Mouse (Mus musculus): Measurements from ENCODE around the gene Limk2. TPM values are rescaled to one million over a fixed set of nuclear protein-coding genes. Genes with fewer than 3 reads are reported as not detected.

Gene Limk2
- polyA plus RNA-seq (2021; fragmentation: Nextera tagmentation): 25.6 and 32.3 TPM in 2 replicates
- long read RNA-seq, experiment 1, transcript Limk2-203 (15 exons, 3,693 nt): major isoform, 120 of 270 reads
- long read RNA-seq, experiment 1, transcript Limk2-201 (16 exons, 3,514 nt): minor isoform, 41 of 270 reads
- long read RNA-seq, experiment 1, partial matches to known transcripts: 44 of 270 reads
- long read RNA-seq, experiment 1, other reads (novel, unspliced or antisense): 64 of 270 reads
- long read RNA-seq, experiment 2, transcript Limk2-203 (15 exons, 3,693 nt): major isoform, 10 of 38 reads
- long read RNA-seq, experiment 2, partial matches to known transcripts: 15 of 38 reads
- long read RNA-seq, experiment 2, other reads (novel, unspliced or antisense): 9 of 38 reads

GRCm38 (mm10) chr11:3408997-3409732 lies at the start of gene Limk2:
Limk2 (minus strand) TSS chr11:3409189.

GRCm38 (mm10) chr11:3452167-3452639 lies 43.2 kb upstream of the Limk2 start, which contains the start of gene Rnf185:
Rnf185 (minus strand) TSS chr11:3452363.

GRCm38 (mm10) chr11:3329891-3330451 lies 79.0 kb downstream of the Limk2 start, which contains the start of gene Pik3ip1:
Pik3ip1 (plus strand) TSS chr11:3330401.

Other genes with a start within 250 kb of the Limk2 start
- 2.1 TPM in 2 replicates for gene Sfi1, start 215.7 kb downstream of the Limk2 start, polyA plus RNA-seq (2021; fragmentation: Nextera tagmentation)
- gene Eif4enif1, start 206.8 kb downstream of the Limk2 start, polyA plus RNA-seq (2021; fragmentation: Nextera tagmentation): 10.2 and 12.3 TPM in 2 replicates
- gene Drg1, start 142.8 kb downstream of the Limk2 start, polyA plus RNA-seq (2021; fragmentation: Nextera tagmentation): 111 and 143 TPM in 2 replicates
- 6.7 and 14.5 TPM in 2 replicates for gene Patz1, start 120.3 kb downstream of the Limk2 start, polyA plus RNA-seq (2021; fragmentation: Nextera tagmentation)
- 29.7 and 39.9 TPM in 2 replicates for gene Pik3ip1, start 78.8 kb downstream of the Limk2 start, polyA plus RNA-seq (2021; fragmentation: Nextera tagmentation)
- 19.2 and 20.9 TPM in 2 replicates for gene Rnf185, start 43.2 kb upstream of the Limk2 start, polyA plus RNA-seq (2021; fragmentation: Nextera tagmentation)
- gene Pla2g3, start 79.1 kb upstream of the Limk2 start, polyA plus RNA-seq (2021; fragmentation: Nextera tagmentation): 0.73 and 0.81 TPM in 2 replicates
- 13.9 and 20.3 TPM in 2 replicates for gene Inpp5j, start 95.6 kb upstream of the Limk2 start, polyA plus RNA-seq (2021; fragmentation: Nextera tagmentation)
- gene Selenom, start 105.5 kb upstream of the Limk2 start, polyA plus RNA-seq (2021; fragmentation: Nextera tagmentation): 379 and 433 TPM in 2 replicates
- 1.7 and 1.9 TPM in 2 replicates for gene Smtn, start 131.4 kb upstream of the Limk2 start, polyA plus RNA-seq (2021; fragmentation: Nextera tagmentation)
- 3.9 and 5.5 TPM in 2 replicates for gene Morc2a, start 240.0 kb upstream of the Limk2 start, polyA plus RNA-seq (2021; fragmentation: Nextera tagmentation)

Measured in left cerebral cortex, adult 6 months (tissue).